Mouse (Mus musculus) neural tube, embryonic 13.5 days (tissue): ENCODE measurements around the gene Pdgfb. TPM values are rescaled to one million over a fixed set of nuclear protein-coding genes. Genes with fewer than 3 reads are reported as not detected.

Source experiments
- ATAC-seq: fragments of 200-750 bp; cut with Nextera tagmentation; 2 replicates; pipeline ENCODE4 v1.8.0; 2017; ENCODE audit warnings: low read depth, mild to moderate bottlenecking, moderate TSS enrichment, moderate library complexity
- H3K27ac ChIP-seq: fragments of 300-500 bp; sonication (generic); replicated peaks from 2 replicates; pipeline ENCODE4 v1.5.1; 2015; ENCODE audit warnings: moderate library complexity, mild to moderate bottlenecking, inconsistent platforms
- H3K27me3 ChIP-seq: fragments of 300-500 bp; sonication (generic); 2 replicates; pipeline ENCODE4 v1.6.1; 2015; ENCODE audit warnings: mild to moderate bottlenecking, inconsistent platforms
- H3K36me3 ChIP-seq: fragments of 300-500 bp; sonication (generic); 2 replicates; pipeline ENCODE4 v1.6.1; 2015; ENCODE audit warnings: mild to moderate bottlenecking, inconsistent platforms
- H3K4me1 ChIP-seq: fragments of 300-500 bp; sonication (generic); replicated peaks from 2 replicates; pipeline ENCODE4 v1.6.1; 2015; ENCODE audit warnings: inconsistent platforms
- H3K4me2 ChIP-seq: fragments of 300-500 bp; sonication (generic); 2 replicates; pipeline ENCODE4 v1.6.1; 2015; ENCODE audit warnings: inconsistent platforms, mild to moderate bottlenecking, moderate library complexity
- H3K4me3 ChIP-seq: fragments of 300-500 bp; sonication (generic); 2 replicates; pipeline ENCODE4 v1.5.1; 2015; ENCODE audit warnings: mild to moderate bottlenecking, inconsistent platforms
- H3K9ac ChIP-seq: fragments of 300-500 bp; sonication (generic); 2 replicates; pipeline ENCODE4 v1.6.1; 2015; ENCODE audit warnings: moderate library complexity, mild to moderate bottlenecking, inconsistent platforms
- H3K9me3 ChIP-seq: fragments of 300-500 bp; sonication (generic); 2 replicates; pipeline ENCODE4 v1.6.1; 2016; ENCODE audit warnings: inconsistent platforms
- WGBS: fragments of 180-500 bp; shearing (Covaris S2); methylation state at CpG from one replicate; pipeline ENCODE4 v1.1.7; 2015; 5-methylcytosine and 5-hydroxymethylcytosine counted together
- polyA plus RNA-seq: library from polyadenylated mRNA; unstranded; fragments of >200 nt; fragmentation: Nextera tagmentation; extraction: Ambion mirVana; gene quantifications from 2 replicates; pipeline ENCODE4 v1.2.1, GENCODE M21; 2015

The Pdgfb gene
- polyA plus RNA-seq, 1 experiment from 2014 or later = 3.3 TPM

DNA sequence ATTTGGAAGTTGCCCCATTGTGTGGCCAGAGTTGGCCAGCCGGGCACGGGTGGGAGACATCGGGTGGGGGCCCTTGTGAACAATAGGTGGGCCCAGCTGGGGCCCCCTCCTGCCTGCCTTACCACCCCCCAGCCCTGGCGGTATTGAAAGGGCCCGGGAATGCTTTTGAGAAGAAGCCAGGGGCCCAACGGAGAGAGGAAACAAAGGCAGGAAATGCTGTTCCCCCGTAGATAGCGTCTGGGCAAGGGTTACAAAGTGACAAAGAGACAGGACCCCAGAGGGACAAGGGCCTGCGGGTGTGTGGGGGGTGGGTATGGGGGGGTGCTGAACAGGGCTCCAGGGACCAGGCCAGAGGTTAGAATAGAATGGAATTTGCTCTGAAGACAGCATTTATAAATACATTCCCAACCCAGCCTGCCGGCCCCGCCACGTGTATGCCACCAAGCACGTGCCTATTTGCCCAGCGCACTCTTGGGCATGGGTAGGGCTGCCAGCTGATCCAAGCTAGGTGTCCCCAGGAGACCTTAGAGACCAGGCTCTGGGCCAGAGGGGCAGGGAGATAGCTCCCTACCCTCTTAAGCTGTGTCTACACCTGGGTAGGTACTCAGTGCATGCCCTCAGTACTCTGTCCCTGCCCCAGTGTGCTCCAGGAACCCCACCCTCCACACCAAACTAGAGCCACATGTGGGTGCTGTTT, 10.0 kb downstream of the Pdgfb start:
- H3K27me3 ChIP-seq = no peaks in the 10 kb centered on the region
- H3K9me3 ChIP-seq = no peaks in the 10 kb centered on the region
- no peak overlapping the region for H3K4me3 ChIP-seq
- peaks cover 19% of the 10 kb centered on the region for H3K4me1 ChIP-seq
- H3K4me2 ChIP-seq = no peak overlapping the region
- H3K27ac ChIP-seq = peak overlapping the region; percentile 42; the same call in 1 of the 2 replicates
- H3K9ac ChIP-seq = no peak overlapping the region
- no peaks in the 10 kb centered on the region for H3K36me3 ChIP-seq
- WGBS = 16% methylated on average over 14 of the region's 14 CpGs
- 0 out of 2 replicates have a peak, but pooled peaks have one; percentile 53 for ATAC-seq

DNA sequence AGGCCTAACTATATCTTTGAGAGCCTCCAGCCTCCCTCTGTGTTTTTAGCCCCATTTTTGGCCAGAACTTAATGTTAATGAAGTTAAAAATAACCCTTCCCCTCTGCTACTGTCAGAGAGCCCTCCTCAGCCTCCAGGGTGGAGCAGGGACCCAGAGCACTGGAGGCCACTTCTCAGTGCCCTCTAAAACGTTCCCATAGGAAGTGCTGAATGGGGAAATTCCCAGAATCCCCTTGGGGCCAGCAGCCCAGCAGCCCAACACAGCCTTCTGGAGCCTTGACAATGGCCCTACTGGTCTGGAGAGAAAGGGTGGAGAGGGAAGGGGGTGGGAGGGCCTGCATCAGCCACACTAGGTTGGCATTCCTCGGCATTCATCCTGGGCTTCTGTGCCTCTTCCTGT, 11.2 kb downstream of the Pdgfb start:
- Histone ChIP-seq H3K9ac (no peak overlapping the region), H3K4me1 (peaks cover 19% of the 10 kb centered on the region), H3K4me3 (no peak overlapping the region), H3K27me3 (no peaks in the 10 kb centered on the region), H3K4me2 (no peak overlapping the region), H3K36me3 (no peaks in the 10 kb centered on the region), H3K9me3 (no peaks in the 10 kb centered on the region), H3K27ac (no peak overlapping the region)
- ATAC-seq = no peak
- 47% methylated on average over 2 of the region's 2 CpGs for WGBS

DNA sequence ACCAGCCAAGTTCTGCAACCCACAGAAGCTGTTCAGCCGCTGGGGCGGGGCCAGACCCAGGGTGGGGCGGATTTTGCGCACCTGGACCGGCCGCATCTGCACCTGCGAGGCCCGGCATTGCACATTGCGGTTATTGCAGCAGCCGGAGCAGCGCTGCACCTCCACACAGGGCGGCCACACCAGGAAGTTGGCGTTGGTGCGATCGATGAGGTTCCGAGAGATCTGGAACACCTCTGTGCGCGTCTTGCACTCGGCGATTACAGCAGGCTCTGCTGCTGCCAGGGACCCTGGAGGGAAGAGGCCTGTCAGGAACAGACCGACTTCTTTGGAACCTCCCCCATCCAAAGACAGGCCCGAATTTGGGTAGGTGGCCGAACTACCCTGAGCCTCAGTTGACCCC, 13.2 kb downstream of the Pdgfb start:
- Histone ChIP-seq H3K4me2 (no peak overlapping the region), H3K36me3 (no peaks in the 10 kb centered on the region), H3K27me3 (no peaks in the 10 kb centered on the region), H3K4me1 (peaks cover 19% of the 10 kb centered on the region), H3K9ac (no peak overlapping the region), H3K4me3 (no peak overlapping the region), H3K9me3 (no peaks in the 10 kb centered on the region), H3K27ac (no peak overlapping the region)
- no peak for ATAC-seq
- 91% methylated on average over 23 of the region's 23 CpGs for WGBS

DNA sequence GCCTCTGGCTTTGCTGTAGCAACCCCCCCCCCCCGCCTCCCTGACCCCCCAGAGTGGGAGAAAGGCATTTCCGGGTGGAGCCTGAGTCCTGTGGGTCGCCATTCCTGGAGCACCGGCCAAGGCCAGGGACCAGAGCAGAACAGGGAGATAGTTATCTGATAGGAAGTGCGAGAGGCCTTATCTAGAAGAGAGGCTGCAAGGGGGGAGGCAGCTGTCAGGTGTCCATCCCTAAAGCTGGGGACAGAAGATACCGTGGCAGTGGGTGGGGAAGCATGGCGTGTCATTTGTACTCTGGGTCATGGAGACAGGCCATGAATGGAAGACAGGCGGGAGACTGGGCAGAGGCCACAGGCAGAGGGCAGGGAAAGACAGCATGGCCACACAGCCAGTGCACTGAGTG, 14.1 kb downstream of the Pdgfb start:
- 71% methylated on average over 8 of the region's 8 CpGs for WGBS
- H3K27me3 ChIP-seq = no peaks in the 10 kb centered on the region
- H3K4me3 ChIP-seq = no peak overlapping the region
- H3K9me3 ChIP-seq = no peaks in the 10 kb centered on the region
- no peak for ATAC-seq
- peaks cover 19% of the 10 kb centered on the region for H3K4me1 ChIP-seq
- no peaks in the 10 kb centered on the region for H3K36me3 ChIP-seq
- no peak overlapping the region for H3K9ac ChIP-seq
- H3K4me2 ChIP-seq = no peak overlapping the region
- no peak overlapping the region for H3K27ac ChIP-seq

DNA sequence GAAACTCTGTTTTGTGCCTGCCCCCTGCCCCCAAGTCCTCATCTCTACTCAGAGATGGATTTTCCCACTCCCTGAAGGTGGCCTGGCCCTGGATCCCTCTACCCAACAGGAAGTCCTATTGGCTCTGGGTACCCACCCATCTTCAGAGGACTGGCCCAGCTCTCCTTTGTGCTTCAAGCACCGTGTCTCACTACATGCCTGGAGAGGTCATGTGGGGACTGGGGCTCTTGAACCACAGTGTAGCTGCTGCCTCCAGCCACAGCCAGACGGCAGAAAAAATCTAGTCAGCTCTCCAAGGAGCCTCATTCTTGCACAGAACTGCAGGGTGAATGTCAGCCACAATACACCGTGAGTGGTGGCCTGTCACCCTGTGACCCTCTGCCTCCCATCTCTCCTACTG, 16.8 kb downstream of the Pdgfb start:
- no peaks in the 10 kb centered on the region for H3K36me3 ChIP-seq
- H3K9me3 ChIP-seq = no peaks in the 10 kb centered on the region
- no peaks in the 10 kb centered on the region for H3K27me3 ChIP-seq
- WGBS = 65% methylated on average over 3 of the region's 3 CpGs
- H3K4me2 ChIP-seq = no peak overlapping the region
- no peak overlapping the region for H3K4me3 ChIP-seq
- no peak overlapping the region for H3K27ac ChIP-seq
- H3K9ac ChIP-seq = no peak overlapping the region
- H3K4me1 ChIP-seq = no peaks in the 10 kb centered on the region
- no peak for ATAC-seq

DNA sequence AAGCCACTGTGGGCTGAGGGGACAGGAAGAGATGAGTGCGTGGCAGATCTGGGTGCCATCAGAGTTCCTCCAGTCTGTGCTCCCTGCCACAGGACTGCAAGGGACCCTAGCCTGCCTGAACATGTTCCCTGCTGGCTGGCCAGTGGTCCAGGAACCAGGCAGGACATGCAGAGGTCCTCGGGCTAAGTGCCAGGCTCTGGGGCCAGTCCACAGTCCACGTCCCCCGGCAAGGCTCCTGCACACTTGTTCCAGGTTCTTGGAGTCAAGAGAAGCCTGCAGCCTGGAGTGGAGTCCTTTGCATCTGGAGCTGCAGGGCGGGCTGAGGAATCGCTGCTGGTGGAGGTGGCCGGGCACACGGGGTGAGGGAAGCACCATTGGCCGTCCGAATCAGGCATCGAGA, 18.0 kb downstream of the Pdgfb start:
- no peak for ATAC-seq
- Histone ChIP-seq H3K27me3 (no peaks in the 10 kb centered on the region), H3K36me3 (no peaks in the 10 kb centered on the region), H3K4me2 (no peak overlapping the region), H3K4me3 (no peak overlapping the region), H3K9ac (no peak overlapping the region), H3K4me1 (no peaks in the 10 kb centered on the region), H3K27ac (no peak overlapping the region), H3K9me3 (no peaks in the 10 kb centered on the region)
- WGBS = 90% methylated on average over 11 of the region's 11 CpGs

DNA sequence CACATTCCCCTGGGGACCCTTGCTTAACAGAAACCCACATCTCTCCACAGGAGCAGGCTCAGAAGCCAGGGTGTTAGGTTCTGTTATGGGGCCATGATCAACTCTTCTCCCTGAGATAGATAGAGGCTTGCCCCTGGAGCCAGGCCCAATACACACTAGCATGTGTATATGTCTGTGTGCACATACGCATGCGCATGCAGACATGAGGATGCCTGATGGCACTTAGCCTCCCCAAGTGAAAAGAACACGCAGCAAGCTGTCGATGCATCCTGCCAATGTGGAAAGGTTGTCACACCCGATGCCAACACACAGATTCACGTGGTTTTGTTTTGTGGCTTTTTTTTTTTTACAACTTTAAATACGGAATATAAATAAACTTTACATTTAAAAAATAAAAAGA, 19.2 kb downstream of the Pdgfb start:
- Histone ChIP-seq H3K27me3 (no peaks in the 10 kb centered on the region), H3K4me2 (no peak overlapping the region), H3K36me3 (no peaks in the 10 kb centered on the region), H3K9me3 (no peaks in the 10 kb centered on the region), H3K4me1 (no peaks in the 10 kb centered on the region), H3K9ac (no peak overlapping the region), H3K4me3 (no peak overlapping the region), H3K27ac (no peak overlapping the region)
- ATAC-seq = no peak
- 93% methylated on average over 7 of the region's 7 CpGs for WGBS

DNA sequence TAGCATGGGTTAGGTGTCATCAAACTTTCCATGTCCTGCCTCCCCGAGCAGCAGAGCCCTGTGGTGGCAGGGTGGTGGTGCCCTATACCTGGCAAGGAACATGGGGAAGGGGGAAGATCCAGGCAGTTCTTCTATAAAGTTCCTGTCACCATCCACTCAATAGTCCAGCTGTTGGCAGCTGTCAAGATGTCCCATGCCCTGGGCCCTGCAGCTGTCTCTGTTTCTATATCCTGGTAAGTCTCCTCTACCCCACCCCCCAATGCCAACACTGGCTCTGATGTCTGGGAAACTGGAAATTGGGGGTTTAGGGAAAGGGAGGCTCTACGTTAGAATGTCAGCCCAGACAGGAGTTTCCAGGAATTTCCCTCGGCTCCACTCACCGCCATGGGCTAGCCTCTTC, 20.2 kb downstream of the Pdgfb start:
- Histone ChIP-seq H3K36me3 (no peaks in the 10 kb centered on the region), H3K27ac (no peak overlapping the region), H3K9ac (no peak overlapping the region), H3K27me3 (no peaks in the 10 kb centered on the region), H3K4me1 (no peaks in the 10 kb centered on the region), H3K9me3 (no peaks in the 10 kb centered on the region), H3K4me2 (no peak overlapping the region), H3K4me3 (no peak overlapping the region)
- ATAC-seq = no peak
- 86% methylated on average over 4 of the region's 4 CpGs for WGBS

DNA sequence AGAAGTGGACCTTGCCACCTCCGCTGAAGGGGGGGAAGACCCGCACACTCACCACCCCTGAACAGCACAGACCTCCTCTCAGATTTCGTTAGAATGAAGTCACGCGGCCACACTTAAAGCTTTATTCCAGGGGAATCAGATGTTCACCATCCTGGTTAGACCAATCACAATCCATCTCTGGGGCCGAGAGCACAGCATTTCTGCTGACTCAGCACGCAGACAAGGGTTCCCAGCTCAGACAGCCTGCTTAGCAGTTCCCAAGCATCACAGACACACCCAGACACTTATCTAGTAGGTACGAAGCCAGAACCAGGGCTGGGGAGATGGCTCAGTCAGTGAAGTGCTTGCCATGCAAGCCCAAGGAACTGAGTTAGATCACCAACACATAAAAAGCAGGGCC, 28.6 kb downstream of the Pdgfb start:
- Histone ChIP-seq H3K9me3 (no peaks in the 10 kb centered on the region), H3K4me1 (peaks cover 5% of the 10 kb centered on the region; the same call in 1 of the 2 replicates), H3K9ac (no peak overlapping the region), H3K4me2 (no peak overlapping the region), H3K4me3 (no peak overlapping the region), H3K36me3 (no peaks in the 10 kb centered on the region), H3K27ac (no peak overlapping the region), H3K27me3 (no peaks in the 10 kb centered on the region)
- 76% methylated on average over 8 of the region's 8 CpGs for WGBS
- ATAC-seq = no peak

DNA sequence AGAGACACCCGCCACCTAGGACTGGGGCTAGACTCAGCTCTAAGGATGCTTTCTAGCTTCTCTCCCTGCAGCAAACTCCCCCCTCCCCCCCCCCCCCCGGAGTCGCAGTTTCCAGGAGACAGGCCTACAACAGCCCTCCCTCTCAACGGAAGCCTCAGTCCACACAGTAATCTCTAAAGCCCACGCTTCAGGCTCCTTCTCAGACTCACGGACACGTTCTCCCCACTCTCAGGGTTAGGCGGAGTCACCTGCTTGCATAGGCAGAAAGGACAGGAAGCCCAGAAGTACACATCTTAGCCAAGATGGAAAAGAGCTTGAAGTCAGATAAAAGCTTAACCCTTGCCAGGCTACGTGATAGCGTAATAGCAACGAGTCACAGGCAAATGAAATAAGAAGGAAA, 29.3 kb downstream of the Pdgfb start:
- Histone ChIP-seq H3K9ac (no peak overlapping the region), H3K9me3 (no peaks in the 10 kb centered on the region), H3K27ac (no peak overlapping the region), H3K27me3 (no peaks in the 10 kb centered on the region), H3K4me1 (peaks cover 5% of the 10 kb centered on the region; the same call in 1 of the 2 replicates), H3K4me3 (no peak overlapping the region), H3K4me2 (no peak overlapping the region), H3K36me3 (no peaks in the 10 kb centered on the region)
- WGBS = 80% methylated on average over 9 of the region's 11 CpGs
- no peak for ATAC-seq

DNA sequence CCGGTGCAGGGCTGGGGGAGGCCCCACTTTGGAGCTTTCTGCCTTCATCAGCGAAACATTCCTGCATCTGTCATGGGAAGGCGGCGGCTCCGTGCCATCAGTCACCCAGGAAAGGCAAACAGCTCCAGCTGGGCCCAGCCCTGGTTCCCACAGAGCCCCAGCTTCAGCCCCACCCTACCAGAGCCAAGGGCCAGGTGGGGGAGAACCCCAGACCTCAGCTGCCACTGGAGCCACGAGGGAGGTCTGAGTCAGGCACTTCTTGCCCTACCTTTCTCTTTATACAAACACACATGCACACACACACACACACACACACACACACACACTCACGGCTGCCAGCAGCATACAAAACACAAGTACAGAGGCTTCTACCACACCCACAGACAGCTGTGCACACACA, 30.6 kb downstream of the Pdgfb start:
- Histone ChIP-seq H3K4me3 (no peak overlapping the region), H3K9ac (0 out of 2 replicates have a peak overlapping the region, but pooled peaks have one; percentile 17), H3K4me2 (no peak overlapping the region), H3K4me1 (peaks cover 5% of the 10 kb centered on the region; the same call in 1 of the 2 replicates), H3K36me3 (no peaks in the 10 kb centered on the region), H3K27ac (no peak overlapping the region), H3K27me3 (no peaks in the 10 kb centered on the region), H3K9me3 (no peaks in the 10 kb centered on the region)
- ATAC-seq = no peak
- 41% methylated on average over 7 of the region's 7 CpGs for WGBS

DNA sequence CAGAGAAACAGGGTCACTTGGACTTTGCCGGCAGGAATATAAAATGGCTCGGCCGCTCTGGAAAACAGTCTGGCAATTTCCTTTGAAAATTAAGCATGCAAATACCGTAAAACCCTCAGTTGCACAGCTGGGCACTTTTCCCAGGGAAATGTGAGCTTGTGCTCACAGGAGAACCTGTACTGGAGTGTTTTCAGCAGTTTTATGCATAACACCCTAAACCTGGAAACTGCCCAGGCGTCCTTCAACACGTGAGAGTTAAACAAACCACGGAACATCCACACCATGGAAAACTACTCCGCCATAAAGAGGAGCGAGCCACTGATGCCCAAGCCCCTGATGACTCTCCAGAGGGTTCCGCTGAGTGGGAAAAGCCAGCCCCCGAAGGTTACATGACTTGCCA, 34.1 kb downstream of the Pdgfb start:
- Histone ChIP-seq H3K4me1 (peaks cover 5% of the 10 kb centered on the region; the same call in 1 of the 2 replicates), H3K27me3 (no peaks in the 10 kb centered on the region), H3K36me3 (no peaks in the 10 kb centered on the region), H3K4me2 (no peak overlapping the region), H3K9ac (no peak overlapping the region), H3K4me3 (no peak overlapping the region), H3K27ac (no peak overlapping the region), H3K9me3 (no peaks in the 10 kb centered on the region)
- no peak for ATAC-seq
- 66% methylated on average over 11 of the region's 11 CpGs for WGBS

DNA sequence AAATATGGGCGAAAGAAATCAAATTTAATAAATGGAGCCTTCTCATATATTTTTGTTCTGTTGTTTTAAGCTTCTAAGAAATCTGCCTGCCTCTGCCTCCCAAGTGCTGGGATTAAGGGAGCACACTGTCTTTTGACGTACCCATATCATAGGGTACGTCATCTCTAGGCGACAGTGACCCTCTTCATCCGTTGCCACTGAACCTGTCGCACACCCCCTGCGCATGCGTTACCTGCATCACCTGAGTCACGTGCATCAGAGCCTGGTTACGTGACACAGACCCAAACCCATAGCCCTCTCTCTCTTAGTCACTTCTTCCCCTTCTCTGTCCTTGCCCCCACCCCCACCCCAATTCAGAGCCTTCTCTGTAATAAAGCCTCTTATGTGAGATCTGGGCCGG, 42.6 kb downstream of the Pdgfb start:
- Histone ChIP-seq H3K4me1 (no peaks in the 10 kb centered on the region), H3K36me3 (no peaks in the 10 kb centered on the region), H3K4me3 (no peak overlapping the region), H3K4me2 (no peak overlapping the region), H3K9ac (no peak overlapping the region), H3K27me3 (no peaks in the 10 kb centered on the region), H3K27ac (no peak overlapping the region), H3K9me3 (no peaks in the 10 kb centered on the region)
- 96% methylated on average over 11 of the region's 11 CpGs for WGBS
- no peak for ATAC-seq
